Mouse (Mus musculus): ENCODE measurements around the gene Gfy.

Gene Gfy

GRCm38 (mm10) chr7:45127700-45128224, 51.6 kb downstream of the Gfy start:
- DNase-seq (ENCODE audit: low read depth, low spot score), result no peak

- DNase-seq (ENCODE audit: low read depth, low spot score), result no peak
Measured at GRCm38 (mm10) chr7:45126844-45127699, 52.3 kb downstream of the Gfy start.

Measured in forelimb bud, embryonic 11.5 days (tissue).